Mouse (Mus musculus) E14TG2a.4 (cell line): Measurements from ENCODE around the gene Med15.

Source experiments
- CTCF ChIP-seq: conservative IDR thresholded peaks from 2 replicates; pipeline ENCODE4 v1.5.1; 2014; ENCODE audit warnings: low read length
- NANOG ChIP-seq: IDR thresholded peaks from 2 replicates; pipeline ENCODE4 v1.6.1; 2014; ENCODE audit warnings: borderline replicate concordance, low read length, mixed read lengths
- POU5F1 ChIP-seq: IDR thresholded peaks from 2 replicates; pipeline ENCODE4 v1.6.1; 2014; ENCODE audit warnings: low read length, borderline replicate concordance

- TF ChIP-seq CTCF: no peak
- TF ChIP-seq POU5F1: no peak
- TF ChIP-seq NANOG: no peak
These were observed 11.4 kb downstream of the Med15 start for GRCm38 (mm10) chr16:17721114-17721808.
